In the genomic region with DNA sequence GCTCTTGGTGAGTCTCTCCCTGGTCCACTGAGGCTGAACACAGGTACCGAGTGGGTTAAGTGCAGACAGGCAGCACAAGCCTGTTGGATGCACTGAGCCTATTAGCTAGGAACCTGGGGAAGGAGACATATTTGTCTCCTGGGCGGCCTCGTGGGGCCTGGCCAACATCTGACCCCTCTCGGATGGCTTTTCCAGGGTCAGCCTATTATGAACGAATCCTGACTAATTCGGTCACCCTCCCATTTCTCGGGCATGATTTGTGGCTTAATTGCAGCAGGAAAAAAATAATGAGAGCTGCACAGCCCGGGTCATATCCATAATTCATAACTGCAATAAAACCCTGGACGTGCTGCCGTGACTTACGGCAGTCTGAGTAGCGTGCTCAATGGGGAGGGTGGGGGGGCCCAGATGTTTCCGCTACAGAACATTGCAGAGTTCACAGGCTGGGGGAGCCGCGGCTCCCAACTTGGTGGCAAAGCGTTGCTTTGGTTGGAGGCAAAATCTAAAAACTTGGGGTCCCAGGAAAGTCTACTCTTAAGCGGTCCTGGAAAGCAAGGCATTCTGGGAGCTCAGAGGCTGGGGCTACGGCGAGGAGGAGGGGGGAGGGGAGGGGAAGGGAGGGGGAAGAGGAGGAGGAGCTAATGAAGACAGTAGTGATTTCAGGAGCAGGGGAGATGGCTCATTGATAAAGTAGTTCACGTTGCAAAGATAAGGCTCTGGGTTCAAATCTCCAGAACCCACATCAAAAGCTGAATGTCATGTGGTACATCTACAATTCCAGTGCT, we compare ENCODE assay signal across 14 mouse cellular contexts. TPM values are rescaled to one million over a fixed set of nuclear protein-coding genes. Genes with fewer than 3 reads are reported as not detected.
A peak's percentile ranks its signal among the peaks of the same experiment; 100 is the strongest.
DNase-seq lines count a peak whose midpoint lies in the region; ATAC-seq lines count a peak whose summit lies in the region.
"Had no signal": no experiment of that assay in that cellular context is flagged by ENCODE, and none has a peak within 500 bp of the region (broad histone marks: within the 10 kb centered on the region; RNA-seq: fewer than 3 reads in every experiment).

No protein-coding gene starts in this region.

- WGBS in neural tube, embryonic 11.5 days = 58% methylated on average over 20 of the region's 20 CpGs
- 65% methylated on average over 20 of the region's 20 CpGs for WGBS in hindbrain, embryonic 16.5 days
- 65% methylated on average over 20 of the region's 20 CpGs for WGBS in limb, embryonic 11.5 days
- 82% methylated on average over 20 of the region's 20 CpGs for WGBS in forebrain, embryonic 11.5 days

- H3K27ac ChIP-seq in neural tube, embryonic 11.5 days (ENCODE audit: low read depth, low read length) = no peak overlapping the region
- H3K27ac ChIP-seq in hindbrain, embryonic 16.5 days (ENCODE audit: low read depth, low read length) = no peak overlapping the region
- H3K27ac ChIP-seq in limb, embryonic 11.5 days (replicated peaks; ENCODE audit: low read depth, low read length) = no peak overlapping the region
- no peak overlapping the region for H3K27ac ChIP-seq in forebrain, embryonic 11.5 days (ENCODE audit: low read depth, low read length)
- H3K27ac ChIP-seq: liver, embryonic 14.5 days had no signal

- no peak overlapping the region for H3K4me3 ChIP-seq in neural tube, embryonic 11.5 days (ENCODE audit: low read depth, low read length)
- no peak overlapping the region for H3K4me3 ChIP-seq in hindbrain, embryonic 16.5 days (ENCODE audit: low read length)
- no peak overlapping the region for H3K4me3 ChIP-seq in limb, embryonic 11.5 days (ENCODE audit: low read depth, low read length)
- no peak overlapping the region for H3K4me3 ChIP-seq in forebrain, embryonic 11.5 days (ENCODE audit: low read depth, low read length)
- H3K4me3 ChIP-seq: megakaryocyte, embryonic 14.5 days had no signal

- no peak overlapping the region for H3K9ac ChIP-seq in neural tube, embryonic 11.5 days (ENCODE audit: low read length)
- H3K9ac ChIP-seq in hindbrain, embryonic 16.5 days (ENCODE audit: low read depth, low read length) = peak overlapping the region; percentile 35; the same call in 1 of the 2 replicates
- H3K9ac ChIP-seq in limb, embryonic 11.5 days (ENCODE audit: low read length) = no peak overlapping the region
- no peak overlapping the region for H3K9ac ChIP-seq in forebrain, embryonic 11.5 days (ENCODE audit: low read length)
- H3K9ac ChIP-seq: liver, embryonic 14.5 days had no signal

- no peaks in the 10 kb centered on the region for H3K9me3 ChIP-seq in neural tube, embryonic 11.5 days (ENCODE audit: control insufficient read depth, low read length)
- H3K9me3 ChIP-seq in hindbrain, embryonic 16.5 days (ENCODE audit: control insufficient read depth, low read length) = no peaks in the 10 kb centered on the region
- no peaks in the 10 kb centered on the region for H3K9me3 ChIP-seq in limb, embryonic 11.5 days (ENCODE audit: control insufficient read depth, low read length)
- H3K9me3 ChIP-seq in forebrain, embryonic 11.5 days (ENCODE audit: control insufficient read depth, low read length) = no peaks in the 10 kb centered on the region
- H3K9me3 ChIP-seq: megakaryocyte, embryonic 14.5 days had no signal

- no peaks in the 10 kb centered on the region for H3K4me1 ChIP-seq in neural tube, embryonic 11.5 days (ENCODE audit: control insufficient read depth, insufficient read depth, low read length)
- no peaks in the 10 kb centered on the region for H3K4me1 ChIP-seq in hindbrain, embryonic 16.5 days (ENCODE audit: control insufficient read depth, insufficient read depth, low read depth, low read length)
- no peaks in the 10 kb centered on the region for H3K4me1 ChIP-seq in limb, embryonic 11.5 days (ENCODE audit: control insufficient read depth, insufficient read depth, low read length)
- no peaks in the 10 kb centered on the region for H3K4me1 ChIP-seq in forebrain, embryonic 11.5 days (replicated peaks; ENCODE audit: control insufficient read depth, insufficient read depth, low read length)
- H3K4me1 ChIP-seq: megakaryocyte, embryonic 14.5 days had no signal

- no peaks in the 10 kb centered on the region for H3K27me3 ChIP-seq in neural tube, embryonic 11.5 days (ENCODE audit: control insufficient read depth, insufficient read depth, low read length)
- no peaks in the 10 kb centered on the region for H3K27me3 ChIP-seq in hindbrain, embryonic 16.5 days (replicated peaks; ENCODE audit: control insufficient read depth, insufficient read depth, low read length)
- H3K27me3 ChIP-seq in limb, embryonic 11.5 days (ENCODE audit: control insufficient read depth, insufficient read depth, low read length) = no peaks in the 10 kb centered on the region
- H3K27me3 ChIP-seq in forebrain, embryonic 11.5 days (ENCODE audit: control insufficient read depth, insufficient read depth, low read length) = no peaks in the 10 kb centered on the region

- no peak overlapping the region; the same call in 1 of the 2 replicates for H3K4me2 ChIP-seq in neural tube, embryonic 11.5 days (ENCODE audit: low read depth)
- H3K4me2 ChIP-seq in hindbrain, embryonic 16.5 days (ENCODE audit: low read length) = peak overlapping the region; percentile 22; the same call in 1 of the 2 replicates
- H3K4me2 ChIP-seq in limb, embryonic 11.5 days (ENCODE audit: low read depth, severe bottlenecking) = no peak overlapping the region
- H3K4me2 ChIP-seq in forebrain, embryonic 11.5 days (ENCODE audit: low read depth, low read length, severe bottlenecking) = no peak overlapping the region

- intact Hi-C loops in left cerebral cortex, postnatal 10 days (cut with DNase I) = no loop called here

- DNase-seq in neural tube, embryonic 11.5 days (ENCODE audit: low spot score) = peak; percentile 47
- DNase-seq in neural tube, embryonic 10.5 days (ENCODE audit: extremely low spot score, low spot score) = no peak
- DNase-seq in limb, embryonic 11.5 days (ENCODE audit: low spot score) = peak; percentile 51
- DNase-seq in thymus, postnatal 0 days (ENCODE audit: low spot score) = no peak
- no peak for DNase-seq in forebrain, embryonic 11.5 days (ENCODE audit: low spot score)
- DNase-seq in left cerebral cortex, postnatal 10 days (ENCODE audit: extremely low spot score in 1 of 2, low spot score in 2 of 2) = no peak
- DNase-seq: cerebellum, postnatal 14 days; gastrocnemius, postnatal 10 days; heart, postnatal 10 days had no signal

- H3K36me3 ChIP-seq in neural tube, embryonic 11.5 days (ENCODE audit: control insufficient read depth, insufficient read depth, low read length) = no peaks in the 10 kb centered on the region
- no peaks in the 10 kb centered on the region for H3K36me3 ChIP-seq in hindbrain, embryonic 16.5 days (ENCODE audit: control insufficient read depth, insufficient read depth, low read length)
- H3K36me3 ChIP-seq in limb, embryonic 11.5 days (ENCODE audit: control insufficient read depth, insufficient read depth, low read length) = no peaks in the 10 kb centered on the region
- H3K36me3 ChIP-seq in forebrain, embryonic 11.5 days (ENCODE audit: control insufficient read depth, insufficient read depth, low read length) = no peaks in the 10 kb centered on the region

- peak; percentile 64 for ATAC-seq in neural tube, embryonic 11.5 days (ENCODE audit: insufficient read depth, low FRiP score, low TSS enrichment)
- peak; percentile 48 for ATAC-seq in hindbrain, embryonic 16.5 days
- ATAC-seq in limb, embryonic 11.5 days (ENCODE audit: insufficient number of reproducible peaks, low FRiP score, low TSS enrichment, low read depth) = peak; percentile 31
- no peak for ATAC-seq in forebrain, embryonic 11.5 days (replicated peaks; ENCODE audit: low FRiP score)
- no peak for ATAC-seq in megakaryocyte-erythroid progenitor cell, adult 5-6 weeks (replicated peaks; ENCODE audit: low FRiP score, low TSS enrichment, poor library complexity, severe bottlenecking)

RNA-seq across cellular contexts. Expression of gene Serpina3n, which starts 27.6 kb away (rescaled TPM):
- polyA plus RNA-seq in neural tube, embryonic 11.5 days (2014; fragmentation: Nextera tagmentation; extraction: Ambion mirVana) = not detected in 2 replicates
- 3.4 and 3.5 TPM in 2 replicates for polyA plus RNA-seq in hindbrain, embryonic 16.5 days (2015; fragmentation: Nextera tagmentation; extraction: Ambion mirVana)
- polyA plus RNA-seq in limb, embryonic 11.5 days (2014; fragmentation: Nextera tagmentation; extraction: Ambion mirVana) = not detected in 2 replicates
- polyA plus RNA-seq in thymus, postnatal 0 days (2015; fragmentation: Nextera tagmentation; extraction: Ambion mirVana) = 2.0 and 2.3 TPM in 2 replicates
- polyA plus RNA-seq in forebrain, embryonic 11.5 days (2014; fragmentation: Nextera tagmentation; extraction: Ambion mirVana) = not detected in 2 replicates
- total RNA-seq in megakaryocyte-erythroid progenitor cell, adult 5-6 weeks (2014; fragmentation: Nextera tagmentation) = not detected in 2 replicates
- total RNA-seq in megakaryocyte-erythroid progenitor cell, adult 5-6 weeks (2017) = not detected in 2 replicates
- 1 to 10 TPM; 4.2 to 6.9 TPM for total RNA-seq in left cerebral cortex, postnatal 10 days (2021)

RNA-seq across cellular contexts. Expression of gene Gsc, which starts 39.0 kb away (rescaled TPM):
- polyA plus RNA-seq in neural tube, embryonic 11.5 days (2014; fragmentation: Nextera tagmentation; extraction: Ambion mirVana) = 0.38 and 0.54 TPM in 2 replicates
- 0.24 and 0.29 TPM in 2 replicates for polyA plus RNA-seq in hindbrain, embryonic 16.5 days (2015; fragmentation: Nextera tagmentation; extraction: Ambion mirVana)
- 24.4 and 33.2 TPM in 2 replicates for polyA plus RNA-seq in limb, embryonic 11.5 days (2014; fragmentation: Nextera tagmentation; extraction: Ambion mirVana)
- 0.13 and 0.21 TPM in 2 replicates for polyA plus RNA-seq in thymus, postnatal 0 days (2015; fragmentation: Nextera tagmentation; extraction: Ambion mirVana)
- polyA plus RNA-seq in forebrain, embryonic 11.5 days (2014; fragmentation: Nextera tagmentation; extraction: Ambion mirVana) = 0.71 and 1.2 TPM in 2 replicates
- total RNA-seq in megakaryocyte-erythroid progenitor cell, adult 5-6 weeks (2014; fragmentation: Nextera tagmentation) = not detected in 2 replicates
- total RNA-seq in megakaryocyte-erythroid progenitor cell, adult 5-6 weeks (2017) = not detected in 2 replicates
- total RNA-seq in left cerebral cortex, postnatal 10 days (2021) = not detected
- total RNA-seq: layer of hippocampus, postnatal 25 days had no signal

Comparison
In these comparisons a context has a peak if more than half of its experiments do, and no peak if none do; other contexts are left out.
1. DNase-seq: peak in neural tube, embryonic 11.5 days (single experiment) and limb, embryonic 11.5 days (single experiment); none in neural tube, embryonic 10.5 days (single experiment), thymus, postnatal 0 days (single experiment), forebrain, embryonic 11.5 days (single experiment) and left cerebral cortex, postnatal 10 days (0 of 2).
2. ATAC-seq: peak in neural tube, embryonic 11.5 days (single experiment), hindbrain, embryonic 16.5 days (single experiment) and limb, embryonic 11.5 days (single experiment); none in forebrain, embryonic 11.5 days (single experiment) and megakaryocyte-erythroid progenitor cell, adult 5-6 weeks (single experiment).
3. RNA of gene Gsc, which starts 39.0 kb away (polyA plus RNA-seq): 24.4 to 33.2 TPM in limb, embryonic 11.5 days; 0.71 to 1.2 TPM in forebrain, embryonic 11.5 days, 0.38 to 0.54 TPM in neural tube, embryonic 11.5 days, 0.24 to 0.29 TPM in hindbrain, embryonic 16.5 days and 0.13 to 0.21 TPM in thymus, postnatal 0 days; every median in the first group is over 10 times any median in the second.